Mouse (Mus musculus) C2C12 (cell line): ENCODE data around the gene Decr2.

ENCODE experiments used
- CEBPB ChIP-seq: IDR thresholded peaks from one replicate; pipeline ENCODE4 v1.6.1; 2011; ENCODE audit warnings: low read depth, mild to moderate bottlenecking, control low read depth, moderate library complexity
- CTCF ChIP-seq: IDR thresholded peaks from one replicate; pipeline ENCODE4 v1.5.1; 2011; ENCODE audit not compliant: control insufficient read depth, insufficient read depth, insufficient read length
- MAX ChIP-seq: IDR thresholded peaks from one replicate; pipeline ENCODE4 v1.6.1; 2011; ENCODE audit warnings: mild to moderate bottlenecking, control low read depth
- MYOD1 ChIP-seq: IDR thresholded peaks from one replicate; pipeline ENCODE4 v1.6.1; 2011; ENCODE audit warnings: low read depth; ENCODE audit not compliant: control insufficient read depth, insufficient read length
- MYOG ChIP-seq: IDR thresholded peaks from one replicate; pipeline ENCODE4 v1.6.1; 2011; ENCODE audit not compliant: control insufficient read depth, insufficient read length; ENCODE audit errors: extremely low read depth

DNA sequence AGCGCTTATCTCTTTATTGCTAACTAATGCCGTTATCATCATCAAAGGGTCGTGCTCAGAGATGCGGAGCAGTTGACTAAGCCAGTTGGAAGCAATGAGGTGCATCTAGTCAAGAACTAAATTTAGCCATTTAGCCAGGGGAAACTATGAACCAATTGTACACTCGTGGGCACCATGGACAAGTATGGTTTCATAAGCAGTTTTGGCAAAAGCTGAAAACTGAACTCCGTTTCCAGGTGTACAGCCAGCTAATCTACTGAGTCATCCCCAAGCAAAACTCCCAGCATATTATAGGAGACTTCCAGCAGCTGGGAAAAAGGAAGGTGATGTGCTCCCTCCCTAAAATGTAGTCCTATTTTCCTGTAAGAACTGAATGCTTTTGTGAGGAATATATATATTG is 20.0 kb downstream of the Decr2 start:
- no peak for TF ChIP-seq CTCF
- no peak for TF ChIP-seq MAX
- no peak for TF ChIP-seq MYOG
- TF ChIP-seq CEBPB: no peak
- no peak for TF ChIP-seq MYOD1
